Mouse (Mus musculus) cortical plate, adult 2 months (tissue): ENCODE results near the gene Tmem150c.

Experiments
- CTCF ChIP-seq: fragments of 200-500 bp; IDR thresholded peaks from 2 replicates; pipeline ENCODE4 v1.5.1; 2011; ENCODE audit warnings: mild to moderate bottlenecking, control low read depth, low read length; ENCODE audit not compliant: insufficient read depth; ENCODE audit errors: extremely low read depth
- POLR2A ChIP-seq: fragments of 200-500 bp; IDR thresholded peaks from 2 replicates; pipeline ENCODE4 v1.6.1; 2011; ENCODE audit warnings: mild to moderate bottlenecking, low read length, control low read depth; ENCODE audit not compliant: insufficient read depth; ENCODE audit errors: extremely low read depth

- TF ChIP-seq CTCF (no peak), POLR2A (no peak)
These were observed 47.1 kb upstream of the Tmem150c start for GRCm38 (mm10) chr5:100206675-100207074.
